Mouse (Mus musculus): ENCODE measurements around the gene Tnfsf18. TPM values are rescaled to one million over a fixed set of nuclear protein-coding genes. Genes with fewer than 3 reads are reported as not detected.

The Tnfsf18 gene
- polyA plus RNA-seq (2017; shearing (Covaris generic)), result not detected

GRCm38 (mm10) chr1:161494343-161494742, at the start of gene Tnfsf18:
Gene Tnfsf18, plus strand, starts transcription at chr1:161494655.

Other genes starting within 250 kb of the Tnfsf18 start
- 286 TPM for gene Prdx6, start 243.4 kb upstream of the Tnfsf18 start, polyA plus RNA-seq (2017; shearing (Covaris generic))
- gene Tnfsf4, start 99.2 kb upstream of the Tnfsf18 start, polyA plus RNA-seq (2017; shearing (Covaris generic)), result 0.21 TPM